Mouse (Mus musculus) hematopoietic multipotent progenitor cell, adult 10-12 weeks (in vitro differentiated cells): ENCODE measurements around the gene Pmpcb. TPM values are rescaled to one million over a fixed set of nuclear protein-coding genes. Genes with fewer than 3 reads are reported as not detected.

Source experiments
- polyA plus RNA-seq: library from polyadenylated mRNA; stranded (reverse); fragments of >175 nt; gene quantifications from 2 replicates; pipeline ENCODE4 v1.2.3, GENCODE M21; 2012; ENCODE audit warnings: low replicate concordance

The Pmpcb gene
- 16.0 and 21.1 TPM in 2 replicates for polyA plus RNA-seq

GRCm38 (mm10) chr5:21736956-21737585 lies at the start of gene Pmpcb:
Pmpcb (plus strand) TSS chr5:21737141.

GRCm38 (mm10) chr5:21701351-21702008 lies 35.5 kb upstream of the Pmpcb start, which contains the start of gene Napepld:
Napepld (minus strand) TSS chr5:21701396.

GRCm38 (mm10) chr5:21785053-21785452 lies 48.1 kb downstream of the Pmpcb start, which contains the start of the genes Dnajc2 and Psmc2:
Dnajc2 (minus strand) TSS chr5:21785251.
Psmc2 (plus strand) TSS chr5:21785283.

Other genes starting within 250 kb of the Pmpcb start
- gene Lrrc17, start 193.6 kb upstream of the Pmpcb start, polyA plus RNA-seq = not detected in 2 replicates
- not detected in 2 replicates for gene Fbxl13, start 91.5 kb upstream of the Pmpcb start, polyA plus RNA-seq
- 31.5 and 68.6 TPM in 2 replicates for gene Armc10, start 91.3 kb upstream of the Pmpcb start, polyA plus RNA-seq
- gene Napepld, start 35.7 kb upstream of the Pmpcb start, polyA plus RNA-seq = 0.64 and 0.77 TPM in 2 replicates
- 30.6 and 58.4 TPM in 2 replicates for gene Dnajc2, start 48.1 kb downstream of the Pmpcb start, polyA plus RNA-seq
- gene Psmc2, start 48.1 kb downstream of the Pmpcb start, polyA plus RNA-seq = 3.1 and 9.3 TPM in 2 replicates
- not detected in 2 replicates for gene Slc26a5, start 128.5 kb downstream of the Pmpcb start, polyA plus RNA-seq